8 mouse cellular contexts compared by ENCODE assay signal in the genomic region with DNA sequence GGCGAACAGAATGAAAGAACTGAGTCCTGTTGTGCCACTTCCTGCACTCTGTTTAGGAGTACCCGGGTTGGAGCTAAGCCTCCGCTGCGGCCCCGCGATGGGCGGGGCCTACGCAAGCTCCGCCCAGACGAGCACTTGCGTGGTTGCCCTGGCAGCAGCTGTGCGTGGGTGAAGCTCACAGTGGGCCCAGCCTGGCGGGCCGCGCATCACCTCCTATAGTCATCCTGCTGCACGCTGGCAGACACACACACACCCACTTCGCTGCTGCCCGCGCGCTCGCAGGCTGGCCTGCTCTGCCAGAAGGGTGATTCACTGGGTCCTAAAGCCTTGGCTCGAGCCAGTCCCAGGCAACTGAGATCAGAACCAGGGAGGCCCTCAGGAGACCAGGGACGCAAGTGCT. TPM values are rescaled to one million over a fixed set of nuclear protein-coding genes. Genes with fewer than 3 reads are reported as not detected.
DNase-seq lines count a peak whose midpoint lies in the region; ATAC-seq and TF ChIP-seq lines count a peak whose summit lies in the region.

No protein-coding gene starts in this region.

- no peaks in the 10 kb centered on the region for H3K36me3 ChIP-seq in hindbrain, postnatal 0 days (ENCODE audit: insufficient read depth, low read length)

- TF ChIP-seq CTCF in hindbrain, postnatal 0 days (IDR thresholded peaks at IDR 0.05; ENCODE audit: low read depth) = no peak

- no peaks in the 10 kb centered on the region for H3K9me3 ChIP-seq in hindbrain, postnatal 0 days (ENCODE audit: low read length)

- peak overlapping the region; percentile 69 for H3K4me2 ChIP-seq in hindbrain, postnatal 0 days (ENCODE audit: low read depth, low read length)

- H3K27me3 ChIP-seq in hindbrain, postnatal 0 days (ENCODE audit: insufficient read depth, low read length) = no peaks in the 10 kb centered on the region

- intact Hi-C loops in gastrocnemius, postnatal 14 days (cut with DNase I; ENCODE audit: low total_unique reads) = no loop called here

- peak overlapping the region; percentile 50 for H3K4me3 ChIP-seq in hindbrain, postnatal 0 days (ENCODE audit: low read length)

- peak; percentile 99 for ATAC-seq in hindbrain, postnatal 0 days

- peak overlapping the region; percentile 56 for H3K9ac ChIP-seq in hindbrain, postnatal 0 days (replicated peaks; ENCODE audit: low read length)

- H3K27ac ChIP-seq in hindbrain, postnatal 0 days = peak overlapping the region; percentile 66; the same call in 1 of the 2 replicates

- no peaks in the 10 kb centered on the region for H3K4me1 ChIP-seq in hindbrain, postnatal 0 days (ENCODE audit: insufficient read depth, low read length)

- DNase-seq in adrenal gland, postnatal 25 days = peak; percentile 86
- peak; percentile 85 for DNase-seq in embryo, embryonic 10.5 days (ENCODE audit: low spot score)
- peak; percentile 65 for DNase-seq in gastrocnemius, postnatal 14 days
- DNase-seq in hindbrain, postnatal 0 days (ENCODE audit: low spot score) = peak; percentile 95
- DNase-seq in layer of hippocampus, postnatal 36 days = peak; percentile 85 to 88
- DNase-seq in lung, postnatal 10 days = peak; percentile 78
- DNase-seq in retina, postnatal 1 day = peak; percentile 94
- DNase-seq in yolk sac, embryonic 10.5 days (ENCODE audit: low spot score) = peak; percentile 49

- under 1% methylated on average over 23 of the region's 23 CpGs for WGBS in hindbrain, postnatal 0 days

RNA-seq across cellular contexts. Expression of gene Ankef1, which starts 30.3 kb away (rescaled TPM):
- 9.1 and 10.8 TPM in 2 replicates for total RNA-seq in adrenal gland, postnatal 25 days (2021)
- under 1 TPM; 0.18 to 0.35 TPM for total RNA-seq in gastrocnemius, postnatal 14 days (2021)
- 1.5 and 1.9 TPM in 2 replicates for total RNA-seq in hindbrain, postnatal 0 days (2014; rRNA removed)
- polyA plus RNA-seq in hindbrain, postnatal 0 days (2015; fragmentation: Nextera tagmentation; extraction: Ambion mirVana) = 0.60 and 0.84 TPM in 2 replicates
- total RNA-seq in layer of hippocampus, postnatal 36 days (2021) = 1 to 10 TPM; 1.5 to 1.9 TPM

Comparison
In these comparisons a context has a peak if more than half of its experiments do, and no peak if none do; other contexts are left out.
1. Peak in every context shown above with its lines: DNase-seq, ATAC-seq, H3K4me3 ChIP-seq and H3K27ac ChIP-seq.